Mouse (Mus musculus) neural tube, embryonic 10.5 days (tissue): ENCODE results near the gene Stab2.

Experiments used
- DNase-seq: peaks from one replicate; pipeline ENCODE4 v3.0.0-alpha.2; 2017; ENCODE audit warnings: low spot score; ENCODE audit errors: extremely low spot score

The Stab2 gene

GRCm38 (mm10) chr10:87007385-87008214 is at the start of gene Stab2:
Gene Stab2 (minus strand): TSS chr10:87008025.
- DNase-seq, result no peak

GRCm38 (mm10) chr10:87051714-87052113 is 43.9 kb upstream of the Stab2 start:
- no peak for DNase-seq

DNA sequence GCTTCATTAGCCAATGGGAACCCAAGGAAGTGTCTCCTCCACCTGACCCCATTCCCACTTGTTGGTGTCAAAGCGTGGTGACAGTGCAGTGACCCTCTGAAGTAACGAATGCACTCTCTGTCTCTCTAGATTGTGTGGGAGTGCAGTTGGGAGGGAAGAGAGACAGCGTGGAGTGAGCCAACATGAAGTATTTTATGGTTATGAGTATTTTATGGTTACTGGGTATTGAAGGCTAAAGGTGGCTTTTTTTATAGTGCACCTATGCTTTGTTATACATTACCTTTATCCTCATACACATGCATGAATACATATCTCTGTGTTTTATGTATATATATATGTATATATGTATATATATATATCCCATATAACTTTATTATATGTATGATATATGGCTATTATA is 41.4 kb upstream of the Stab2 start:
- no peak for DNase-seq

GRCm38 (mm10) chr10:87046931-87047468 is 39.2 kb upstream of the Stab2 start:
- DNase-seq, result no peak

DNA sequence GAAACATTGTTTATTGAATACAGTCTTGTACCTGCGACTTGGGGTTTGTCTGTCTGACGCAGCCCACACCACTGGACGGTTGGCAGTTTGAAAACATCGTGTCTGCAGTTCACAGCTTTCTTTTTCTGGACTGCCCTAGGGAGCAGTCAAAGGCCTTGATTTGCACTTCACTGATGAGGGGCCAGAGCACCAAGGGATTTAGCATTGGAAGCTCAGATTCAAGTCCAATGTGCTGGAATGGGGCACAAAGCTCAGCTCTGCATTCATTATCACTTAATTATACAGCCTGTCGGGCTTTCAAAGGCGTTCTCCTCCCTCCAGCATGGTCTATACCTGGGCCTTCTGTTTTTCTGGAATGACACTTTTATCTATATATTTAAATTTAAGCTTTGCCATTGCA is 38.6 kb upstream of the Stab2 start:
- no peak for DNase-seq

- DNase-seq, result no peak
These were observed 37.4 kb upstream of the Stab2 start for GRCm38 (mm10) chr10:87045273-87045672.

DNA sequence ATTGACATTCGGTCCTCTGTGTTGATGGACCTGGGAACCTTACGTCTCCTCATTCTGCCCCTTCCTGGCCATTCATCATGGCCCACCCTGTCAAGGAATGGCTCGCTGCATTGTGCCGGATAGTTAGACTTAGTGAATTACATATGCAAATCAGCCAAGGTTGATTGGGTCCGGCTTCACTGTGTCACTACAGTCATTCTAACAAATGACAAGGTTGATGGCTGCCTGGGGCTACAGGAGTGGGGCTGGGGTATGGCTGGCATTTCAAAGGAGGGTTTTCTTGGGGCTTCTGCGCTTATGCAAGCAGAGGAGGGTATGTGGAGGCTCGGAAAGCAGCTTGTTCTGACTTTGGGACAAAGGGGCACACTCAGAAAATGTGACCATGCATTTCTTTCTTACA is 33.4 kb upstream of the Stab2 start:
- DNase-seq, result no peak

GRCm38 (mm10) chr10:87039800-87040199 is 32.0 kb upstream of the Stab2 start:
- DNase-seq, result no peak

- no peak for DNase-seq
These were observed 31.5 kb upstream of the Stab2 start for GRCm38 (mm10) chr10:87039340-87039739.

DNA sequence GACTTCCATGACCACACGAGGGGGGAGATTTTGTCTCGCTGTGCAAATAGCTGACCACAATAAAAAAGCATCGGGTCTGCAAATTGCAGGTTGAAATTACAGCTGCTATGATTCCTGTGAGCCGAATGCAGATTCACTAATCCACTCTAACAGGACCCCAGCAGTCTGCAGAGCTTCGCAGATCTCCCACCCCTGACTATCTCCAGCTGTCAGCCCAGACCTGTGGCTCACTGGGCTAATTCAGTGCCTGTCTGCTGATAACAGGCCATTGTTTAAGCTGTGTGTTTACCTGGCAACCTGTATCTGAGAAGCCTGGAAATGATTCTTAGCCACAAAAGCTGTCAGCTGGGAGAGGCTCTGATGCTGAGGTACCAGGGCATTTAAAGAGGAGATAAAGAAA is 29.2 kb upstream of the Stab2 start:
- no peak for DNase-seq

- DNase-seq, result peak; percentile 43
These were observed 28.5 kb upstream of the Stab2 start for GRCm38 (mm10) chr10:87036271-87036703.

- no peak for DNase-seq
These were observed 28.0 kb upstream of the Stab2 start for GRCm38 (mm10) chr10:87035866-87036265.

- no peak for DNase-seq
These were observed 24.9 kb upstream of the Stab2 start for GRCm38 (mm10) chr10:87032768-87033167.

GRCm38 (mm10) chr10:87024884-87025283 is 17.1 kb upstream of the Stab2 start:
- DNase-seq, result peak; percentile 82

- DNase-seq, result no peak
These were observed 12.9 kb upstream of the Stab2 start for GRCm38 (mm10) chr10:87020711-87021110.

GRCm38 (mm10) chr10:87018876-87019275 is 11.1 kb upstream of the Stab2 start:
- DNase-seq, result no peak

GRCm38 (mm10) chr10:87016151-87016692 is 8.4 kb upstream of the Stab2 start:
- peak; percentile 33 for DNase-seq

- no peak for DNase-seq
These were observed 7.6 kb upstream of the Stab2 start for GRCm38 (mm10) chr10:87015403-87015802.

GRCm38 (mm10) chr10:87014391-87014965 is 6.7 kb upstream of the Stab2 start:
- no peak for DNase-seq

DNA sequence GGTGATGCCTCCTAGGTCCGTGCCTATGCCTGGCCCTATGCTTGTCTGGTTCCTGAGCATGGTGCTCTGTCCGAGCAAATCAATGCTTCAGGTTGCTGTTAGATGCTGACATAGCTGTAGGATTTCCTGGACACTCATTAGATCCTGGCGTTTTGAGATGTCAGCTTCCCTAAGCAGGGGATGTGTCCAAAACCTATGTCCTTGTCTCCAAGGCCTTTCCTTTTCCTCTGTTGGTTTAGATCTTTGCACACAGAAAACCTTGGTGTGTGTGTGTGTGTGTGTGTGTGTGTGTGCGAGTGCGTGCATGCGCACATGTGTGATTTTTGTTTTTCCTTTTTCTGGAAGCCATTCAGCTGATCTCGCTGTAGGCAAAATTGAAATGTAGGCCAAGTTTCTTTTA is 4.3 kb upstream of the Stab2 start:
- no peak for DNase-seq

DNA sequence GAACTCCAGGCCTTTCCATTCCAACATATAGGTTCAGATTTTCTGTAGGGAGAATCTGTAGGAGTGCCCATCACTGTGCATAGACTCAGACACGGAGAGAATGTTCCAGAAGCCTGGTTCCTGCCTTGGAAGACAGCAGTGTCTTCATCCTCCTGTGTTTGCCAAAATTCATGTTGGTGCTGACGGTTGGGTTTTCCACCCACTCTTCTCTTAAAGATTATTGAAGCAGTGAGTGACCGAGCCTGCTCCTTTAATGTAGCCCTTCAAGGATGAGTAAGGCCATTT is 332 bp upstream of the Stab2 start:
- no peak for DNase-seq

DNA sequence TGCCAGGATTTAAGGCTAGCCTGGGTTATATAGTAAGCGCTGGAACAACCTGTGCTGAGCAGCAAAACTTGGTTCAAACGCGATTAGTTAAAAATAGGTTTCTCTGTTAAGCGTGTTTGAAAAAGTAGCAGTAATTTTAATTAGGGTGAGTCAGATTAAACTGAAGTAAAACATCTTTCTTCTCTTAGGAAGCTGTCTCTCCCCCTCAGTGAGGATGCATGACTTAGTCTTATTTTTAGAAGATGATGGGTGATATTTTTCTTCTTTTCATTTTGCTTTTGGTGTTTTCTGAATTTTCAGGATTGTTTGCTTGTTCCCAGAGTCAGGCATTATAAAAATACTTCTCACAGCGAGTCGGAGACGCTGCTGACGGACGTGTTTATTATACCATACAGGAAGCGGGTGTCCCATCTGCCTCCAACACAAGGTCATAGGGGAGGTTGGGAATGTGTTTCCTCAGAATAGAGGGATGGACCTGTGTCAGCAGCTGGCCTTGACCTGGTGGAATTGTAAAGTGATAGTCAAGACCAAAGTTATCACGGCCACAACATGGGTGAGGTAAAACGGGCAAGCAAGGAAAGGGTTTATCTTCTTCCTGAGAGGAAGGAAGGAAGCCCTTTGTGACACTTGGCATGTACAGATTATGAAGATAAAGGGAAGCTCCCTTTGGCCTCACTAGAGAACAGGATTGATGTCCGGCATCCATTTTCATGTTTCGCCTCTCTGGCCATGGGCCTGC is 15.4 kb downstream of the Stab2 start:
- DNase-seq, result no peak
